Mouse (Mus musculus): ENCODE results near the gene Olfr66. TPM values are rescaled to one million over a fixed set of nuclear protein-coding genes. Genes with fewer than 3 reads are reported as not detected.

Gene Olfr66
- total and polyA plus RNA-seq, 2 experiments from 2014 or later, result not detected

DNA sequence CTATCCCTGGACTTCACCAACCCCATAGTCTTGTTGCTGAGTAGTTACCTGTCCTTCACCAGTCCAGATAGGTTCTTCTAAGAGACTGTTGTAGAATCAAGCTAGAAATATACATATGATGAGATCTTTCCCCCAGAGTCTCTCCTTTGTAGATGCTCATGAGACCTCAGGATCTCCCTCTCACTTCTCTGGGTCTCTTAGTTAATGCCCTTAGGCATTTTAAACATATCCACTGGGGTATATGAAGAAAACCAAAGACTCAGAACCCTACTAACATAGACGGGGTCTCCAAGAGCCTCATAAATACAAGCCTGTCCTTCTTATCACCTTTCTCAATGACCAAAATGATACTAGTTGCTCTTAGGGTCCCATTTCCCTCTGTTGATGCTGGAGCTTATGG is 8.3 kb upstream of the Olfr66 start, which contains the start of gene Olfr64:
Gene Olfr64, minus strand, starts transcription at position 101 of the 400 bp plus-strand sequence.
- no peaks in the 10 kb centered on the region for H3K27me3 ChIP-seq (ENCODE audit: insufficient read depth, low read length)
- H3K4me1 ChIP-seq (ENCODE audit: insufficient read depth), result no peaks in the 10 kb centered on the region
- DNase-seq (no peak), ATAC-seq (no peak)
- TF ChIP-seq CTCF (IDR thresholded peaks at IDR 0.05; ENCODE audit: low read depth), result no peak
- H3K27ac ChIP-seq (ENCODE audit: low read depth, low read length), result no peak within 1 kb of the TSS
- WGBS, result 80% methylated on average over 1 of the region's 1 CpGs
- no peak within 1 kb of the TSS for H3K4me2 ChIP-seq (ENCODE audit: low read depth)
- no peaks in the 10 kb centered on the region for H3K9me3 ChIP-seq (ENCODE audit: low read length)
- no peaks in the 10 kb centered on the region for H3K36me3 ChIP-seq (ENCODE audit: insufficient read depth)
- no peak within 1 kb of the TSS for H3K9ac ChIP-seq
- H3K4me3 ChIP-seq (ENCODE audit: low read depth, low read length), result no peak within 1 kb of the TSS

DNA sequence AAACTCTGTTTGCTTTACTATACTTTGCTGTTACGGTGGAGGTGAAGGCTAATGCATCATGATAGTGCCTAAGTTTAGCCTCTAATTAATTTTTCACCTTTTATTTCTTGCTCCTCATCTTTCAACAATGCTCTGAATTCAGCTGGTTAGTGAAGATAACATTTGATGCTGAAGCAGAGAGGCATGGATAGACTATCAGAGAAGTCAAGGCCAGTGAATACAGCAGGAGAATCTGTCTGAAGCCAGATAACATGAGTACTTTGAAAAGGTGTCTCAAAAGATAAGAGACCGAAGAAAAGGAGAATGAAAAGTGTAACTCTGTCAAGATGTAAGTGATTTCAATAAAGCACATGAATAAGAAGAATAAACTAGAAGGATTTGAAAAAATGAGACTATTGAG is 9.0 kb downstream of the Olfr66 start:
- DNase-seq, result no peak
- no peaks in the 10 kb centered on the region for H3K4me1 ChIP-seq (ENCODE audit: insufficient read depth)
- H3K9me3 ChIP-seq (ENCODE audit: low read length), result no peaks in the 10 kb centered on the region
- H3K27me3 ChIP-seq (ENCODE audit: insufficient read depth, low read length), result no peaks in the 10 kb centered on the region
- no peak overlapping the region for H3K4me2 ChIP-seq (ENCODE audit: low read depth)
- 83% methylated on average over 2 of the region's 2 CpGs for WGBS
- H3K36me3 ChIP-seq (ENCODE audit: insufficient read depth), result no peaks in the 10 kb centered on the region
- no peak for ATAC-seq
- H3K27ac ChIP-seq (ENCODE audit: low read depth, low read length), result no peak overlapping the region
- TF ChIP-seq CTCF (IDR thresholded peaks at IDR 0.05; ENCODE audit: low read depth), result no peak
- H3K9ac ChIP-seq, result no peak overlapping the region
- H3K4me3 ChIP-seq (ENCODE audit: low read depth, low read length), result no peak overlapping the region

DNA sequence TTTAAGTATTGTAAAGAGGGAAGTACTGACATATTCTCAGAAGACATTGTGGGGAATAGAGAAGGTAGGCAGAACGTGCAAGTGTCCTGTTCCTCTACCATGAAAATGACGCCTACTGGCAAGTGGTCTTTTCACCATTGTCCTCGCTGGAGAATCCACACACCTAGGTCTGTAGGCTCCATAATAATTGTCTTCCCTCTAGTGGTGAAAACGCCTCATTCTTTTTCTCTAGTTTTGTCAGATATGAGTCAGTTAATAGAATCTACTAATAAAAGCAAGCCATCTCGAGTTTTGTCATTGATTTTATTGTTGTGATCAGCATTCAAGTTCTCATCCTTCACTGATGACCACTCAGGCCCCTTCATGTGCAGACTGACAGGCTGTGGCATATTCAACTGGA is 11.6 kb downstream of the Olfr66 start:
- ATAC-seq, result no peak
- H3K4me3 ChIP-seq (ENCODE audit: low read depth, low read length), result no peak overlapping the region
- H3K4me1 ChIP-seq (ENCODE audit: insufficient read depth), result no peaks in the 10 kb centered on the region
- H3K36me3 ChIP-seq (ENCODE audit: insufficient read depth), result no peaks in the 10 kb centered on the region
- no peak overlapping the region for H3K27ac ChIP-seq (ENCODE audit: low read depth, low read length)
- no peak for TF ChIP-seq CTCF (IDR thresholded peaks at IDR 0.05; ENCODE audit: low read depth)
- WGBS, result 43% methylated on average over 5 of the region's 5 CpGs
- DNase-seq, result no peak
- no peaks in the 10 kb centered on the region for H3K27me3 ChIP-seq (ENCODE audit: insufficient read depth, low read length)
- H3K4me2 ChIP-seq (ENCODE audit: low read depth), result no peak overlapping the region
- H3K9me3 ChIP-seq (ENCODE audit: low read length), result no peaks in the 10 kb centered on the region
- H3K9ac ChIP-seq, result no peak overlapping the region

DNA sequence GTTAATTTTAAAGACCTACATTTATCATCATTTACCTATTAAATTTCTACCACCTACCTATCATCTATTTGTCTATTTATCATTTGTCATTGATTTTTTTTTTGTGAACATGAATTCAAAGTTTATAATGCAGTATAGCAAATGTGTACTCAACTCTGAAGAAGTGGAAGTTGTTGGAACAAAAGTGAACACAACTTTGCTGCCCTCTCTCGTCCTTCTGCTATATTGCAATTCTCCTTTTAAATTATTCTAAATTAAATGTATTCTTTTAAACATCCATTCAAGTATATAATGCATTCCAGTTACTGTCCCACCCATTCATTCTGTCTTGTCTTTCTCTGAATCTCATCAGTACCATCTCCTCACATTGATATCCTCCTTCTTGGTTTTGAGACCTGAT is 13.0 kb downstream of the Olfr66 start:
- H3K9ac ChIP-seq, result no peak overlapping the region
- H3K4me1 ChIP-seq (ENCODE audit: insufficient read depth), result no peaks in the 10 kb centered on the region
- WGBS, result 6% methylated on average over 1 of the region's 1 CpGs
- peak; percentile 58 for TF ChIP-seq CTCF (IDR thresholded peaks at IDR 0.05; ENCODE audit: low read depth)
- H3K27me3 ChIP-seq (ENCODE audit: insufficient read depth, low read length), result no peaks in the 10 kb centered on the region
- no peak overlapping the region for H3K4me3 ChIP-seq (ENCODE audit: low read depth, low read length)
- H3K9me3 ChIP-seq (ENCODE audit: low read length), result no peaks in the 10 kb centered on the region
- DNase-seq (peak; percentile 32), ATAC-seq (no peak)
- no peaks in the 10 kb centered on the region for H3K36me3 ChIP-seq (ENCODE audit: insufficient read depth)
- no peak overlapping the region for H3K27ac ChIP-seq (ENCODE audit: low read depth, low read length)
- H3K4me2 ChIP-seq (ENCODE audit: low read depth), result no peak overlapping the region

DNA sequence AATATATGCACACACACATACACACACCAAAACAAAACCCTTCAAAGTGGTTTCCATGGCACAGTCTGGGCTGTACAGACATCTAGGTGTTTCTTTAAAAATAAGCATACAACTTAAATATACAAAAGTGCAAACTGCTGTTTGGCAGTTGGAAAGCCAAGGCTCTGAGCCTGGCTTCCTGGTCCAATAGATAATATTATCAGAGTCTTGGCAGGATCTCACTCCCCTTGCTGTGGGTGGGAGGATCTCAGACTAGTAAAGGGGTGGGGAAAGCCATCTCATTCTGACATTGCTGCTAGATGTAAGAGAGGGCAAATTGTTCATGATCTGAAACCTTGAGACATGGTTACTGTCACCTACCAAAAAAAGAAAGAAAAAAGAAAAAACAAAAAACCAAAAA is 15.4 kb downstream of the Olfr66 start:
- no peaks in the 10 kb centered on the region for H3K4me1 ChIP-seq (ENCODE audit: insufficient read depth)
- no peak overlapping the region for H3K4me2 ChIP-seq (ENCODE audit: low read depth)
- DNase-seq, result no peak
- no peak for ATAC-seq
- H3K9ac ChIP-seq, result no peak overlapping the region
- no peaks in the 10 kb centered on the region for H3K9me3 ChIP-seq (ENCODE audit: low read length)
- no peaks in the 10 kb centered on the region for H3K27me3 ChIP-seq (ENCODE audit: insufficient read depth, low read length)
- no peak overlapping the region for H3K4me3 ChIP-seq (ENCODE audit: low read depth, low read length)
- H3K36me3 ChIP-seq (ENCODE audit: insufficient read depth), result no peaks in the 10 kb centered on the region
- H3K27ac ChIP-seq (ENCODE audit: low read depth, low read length), result no peak overlapping the region
- no peak for TF ChIP-seq CTCF (IDR thresholded peaks at IDR 0.05; ENCODE audit: low read depth)

DNA sequence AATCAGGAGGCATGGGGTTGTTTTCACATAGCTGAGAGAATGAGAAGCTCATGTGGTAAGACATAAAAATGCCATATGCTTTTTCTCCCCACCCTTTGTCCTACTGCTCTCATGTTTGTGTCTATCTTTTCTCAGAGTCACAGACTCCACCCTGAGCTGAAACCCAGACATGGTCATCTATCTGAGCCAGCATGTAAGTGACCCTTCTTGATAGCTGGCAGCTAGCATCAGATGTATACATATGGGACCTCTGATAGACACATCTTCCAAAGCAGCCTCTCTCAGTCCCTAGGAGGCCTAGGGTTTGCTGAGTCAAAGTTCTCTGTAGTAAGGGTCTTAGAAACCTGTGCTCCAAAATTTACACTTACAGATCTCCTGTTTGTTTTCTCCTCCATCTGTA is 20.3 kb downstream of the Olfr66 start:
- no peak for DNase-seq
- H3K9me3 ChIP-seq (ENCODE audit: low read length), result no peaks in the 10 kb centered on the region
- no peaks in the 10 kb centered on the region for H3K4me1 ChIP-seq (ENCODE audit: insufficient read depth)
- H3K4me3 ChIP-seq (ENCODE audit: low read depth, low read length), result no peak overlapping the region
- TF ChIP-seq CTCF (IDR thresholded peaks at IDR 0.05; ENCODE audit: low read depth), result no peak
- no peak overlapping the region for H3K27ac ChIP-seq (ENCODE audit: low read depth, low read length)
- H3K4me2 ChIP-seq (ENCODE audit: low read depth), result no peak overlapping the region
- no peaks in the 10 kb centered on the region for H3K27me3 ChIP-seq (ENCODE audit: insufficient read depth, low read length)
- ATAC-seq, result no peak
- H3K9ac ChIP-seq, result no peak overlapping the region
- no peaks in the 10 kb centered on the region for H3K36me3 ChIP-seq (ENCODE audit: insufficient read depth)

DNA sequence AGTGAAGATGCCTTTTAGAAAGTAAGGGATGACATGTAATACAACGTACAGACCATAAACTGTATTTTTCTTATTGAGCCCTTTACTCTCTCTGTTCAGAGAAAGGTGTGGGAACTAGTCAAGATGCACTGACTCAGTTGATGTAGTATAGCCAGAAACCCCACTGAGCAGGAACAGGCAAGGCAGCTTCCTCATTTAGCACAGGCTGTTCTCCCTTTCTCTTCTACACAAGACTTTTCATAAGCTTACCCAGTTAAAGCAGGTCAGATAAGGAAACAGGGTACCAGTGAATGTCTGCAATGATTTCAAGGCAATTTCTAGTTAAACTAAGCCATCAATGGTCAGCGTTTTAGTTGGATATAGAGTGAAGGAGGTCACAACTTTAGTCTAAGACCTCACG is 24.5 kb downstream of the Olfr66 start:
- DNase-seq (no peak), ATAC-seq (no peak)
- TF ChIP-seq CTCF (IDR thresholded peaks at IDR 0.05; ENCODE audit: low read depth), result no peak
- H3K4me3 ChIP-seq (ENCODE audit: low read depth, low read length), result no peak overlapping the region
- no peaks in the 10 kb centered on the region for H3K27me3 ChIP-seq (ENCODE audit: insufficient read depth, low read length)
- H3K9ac ChIP-seq, result no peak overlapping the region
- WGBS, result 79% methylated on average over 3 of the region's 3 CpGs
- no peaks in the 10 kb centered on the region for H3K36me3 ChIP-seq (ENCODE audit: insufficient read depth)
- no peak overlapping the region for H3K27ac ChIP-seq (ENCODE audit: low read depth, low read length)
- no peaks in the 10 kb centered on the region for H3K4me1 ChIP-seq (ENCODE audit: insufficient read depth)
- H3K9me3 ChIP-seq (ENCODE audit: low read length), result no peaks in the 10 kb centered on the region
- no peak overlapping the region for H3K4me2 ChIP-seq (ENCODE audit: low read depth)

DNA sequence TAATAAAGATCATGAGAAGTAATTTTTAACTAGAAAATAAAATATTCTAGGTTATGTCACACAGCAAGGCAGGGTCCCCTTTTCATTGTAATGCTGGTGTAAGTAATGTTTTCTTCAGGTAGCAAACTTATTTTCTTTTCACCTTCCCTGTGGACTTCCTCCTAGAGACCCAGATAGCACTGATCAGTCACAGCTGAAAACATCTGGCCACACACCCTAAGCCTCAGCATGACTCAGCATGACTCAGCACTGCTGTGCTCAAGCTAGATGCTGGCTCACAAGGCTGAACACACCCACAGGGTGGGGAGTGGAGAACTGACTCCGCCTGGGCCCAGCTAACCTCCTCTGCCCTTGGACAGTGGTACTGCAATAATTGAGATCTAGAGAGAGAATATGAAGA is 25.2 kb downstream of the Olfr66 start:
- no peaks in the 10 kb centered on the region for H3K27me3 ChIP-seq (ENCODE audit: insufficient read depth, low read length)
- no peak overlapping the region for H3K4me3 ChIP-seq (ENCODE audit: low read depth, low read length)
- ATAC-seq (no peak), DNase-seq (no peak)
- H3K4me1 ChIP-seq (ENCODE audit: insufficient read depth), result no peaks in the 10 kb centered on the region
- H3K36me3 ChIP-seq (ENCODE audit: insufficient read depth), result no peaks in the 10 kb centered on the region
- no peak overlapping the region for H3K4me2 ChIP-seq (ENCODE audit: low read depth)
- no peak overlapping the region for H3K27ac ChIP-seq (ENCODE audit: low read depth, low read length)
- H3K9me3 ChIP-seq (ENCODE audit: low read length), result no peaks in the 10 kb centered on the region
- no peak overlapping the region for H3K9ac ChIP-seq
- WGBS, result 59% methylated on average over 1 of the region's 1 CpGs
- no peak for TF ChIP-seq CTCF (IDR thresholded peaks at IDR 0.05; ENCODE audit: low read depth)

Data from forebrain, postnatal 0 days (tissue).